In the genomic region with DNA sequence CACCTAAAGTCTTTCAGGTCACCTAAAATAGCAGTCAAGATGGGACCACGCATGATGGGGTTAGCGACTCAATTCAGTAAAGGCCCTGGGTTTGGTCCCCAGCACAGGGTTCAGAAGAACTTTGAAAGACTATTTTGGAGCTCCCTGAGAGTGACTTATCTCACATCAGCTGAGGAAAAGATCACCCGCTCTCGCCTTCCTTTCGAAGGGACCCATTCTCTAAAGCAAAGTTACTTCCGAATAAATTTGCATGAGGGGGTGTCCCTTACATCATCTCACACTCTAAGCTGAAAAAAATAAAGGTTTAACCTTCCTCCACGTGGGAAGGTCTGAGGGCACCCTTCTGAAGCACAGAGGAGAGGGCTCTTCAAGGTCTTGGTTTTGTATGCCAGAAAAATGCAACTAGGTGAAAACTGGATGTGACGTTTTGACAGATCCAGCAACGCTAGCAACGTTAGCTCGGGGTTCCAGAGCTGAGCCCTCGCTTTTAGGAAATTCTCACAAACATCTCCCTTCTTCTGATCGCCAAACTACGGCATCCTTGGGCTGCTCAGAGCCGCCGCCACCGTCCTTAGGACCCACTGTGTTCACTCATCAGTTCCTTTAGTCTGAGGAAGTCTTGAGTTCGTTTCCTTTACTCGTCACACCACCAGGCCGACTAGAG, we compare ENCODE assay signal across 8 mouse cellular contexts. TPM values are rescaled to one million over a fixed set of nuclear protein-coding genes. Genes with fewer than 3 reads are reported as not detected.
DNase-seq lines count a peak whose midpoint lies in the region; ATAC-seq and TF ChIP-seq lines count a peak whose summit lies in the region.
"Had no signal": no experiment of that assay in that cellular context is flagged by ENCODE, and none has a peak within 500 bp of the region (broad histone marks: within the 10 kb centered on the region; RNA-seq: fewer than 3 reads in every experiment).

No protein-coding gene starts in this region.

- 21% methylated on average over 20 of the region's 20 CpGs for WGBS in heart, postnatal 0 days
- WGBS in lung, postnatal 0 days = 16% methylated on average over 20 of the region's 20 CpGs
- 19% methylated on average over 20 of the region's 20 CpGs for WGBS in stomach, postnatal 0 days

- H3K27ac ChIP-seq in heart, postnatal 0 days (ENCODE audit: low read depth) = 0 out of 2 replicates have a peak overlapping the region, but pooled peaks have one; percentile 61
- H3K27ac ChIP-seq in lung, postnatal 0 days (ENCODE audit: low read length) = no peak overlapping the region
- H3K27ac ChIP-seq in stomach, postnatal 0 days (replicated peaks) = no peak overlapping the region

- peaks cover 52% of the 10 kb centered on the region for H3K27me3 ChIP-seq in E14TG2a.4 (ENCODE audit: insufficient read depth, low read length)
- peaks cover 46% of the 10 kb centered on the region for H3K27me3 ChIP-seq in heart, postnatal 0 days (ENCODE audit: control insufficient read depth, insufficient read depth, low read length)
- peaks cover 21% of the 10 kb centered on the region for H3K27me3 ChIP-seq in lung, postnatal 0 days (replicated peaks; ENCODE audit: insufficient read depth, low read length)
- peaks cover 8% of the 10 kb centered on the region for H3K27me3 ChIP-seq in stomach, postnatal 0 days (ENCODE audit: control insufficient read depth, insufficient read depth, low read length)

- H3K4me1 ChIP-seq in E14TG2a.4 (replicated peaks; ENCODE audit: low read depth, low read length) = peaks cover 14% of the 10 kb centered on the region
- peaks cover 6% of the 10 kb centered on the region; the same call in 1 of the 2 replicates for H3K4me1 ChIP-seq in heart, postnatal 0 days (ENCODE audit: control insufficient read depth, insufficient read depth)
- H3K4me1 ChIP-seq in lung, postnatal 0 days (ENCODE audit: insufficient read depth, low read depth, low read length) = peaks cover 8% of the 10 kb centered on the region; the same call in 1 of the 2 replicates
- no peaks in the 10 kb centered on the region for H3K4me1 ChIP-seq in stomach, postnatal 0 days (replicated peaks; ENCODE audit: control insufficient read depth, insufficient read depth)

- peak overlapping the region; percentile 62 for H3K4me2 ChIP-seq in heart, postnatal 0 days (ENCODE audit: low read depth, low read length)
- H3K4me2 ChIP-seq in lung, postnatal 0 days (replicated peaks; ENCODE audit: low read depth, low read length) = peak overlapping the region; percentile 59
- H3K4me2 ChIP-seq in stomach, postnatal 0 days (replicated peaks; ENCODE audit: low read depth) = peak overlapping the region; percentile 74

- no peak for ATAC-seq in heart, postnatal 0 days (ENCODE audit: insufficient read depth, low read depth)
- no peak for ATAC-seq in lung, postnatal 0 days
- no peak for ATAC-seq in stomach, postnatal 0 days (ENCODE audit: low FRiP score, low TSS enrichment)

- no peak for TF ChIP-seq CTCF in E14TG2a.4 (conservative IDR thresholded peaks at IDR 0.05; ENCODE audit: low read length)
- TF ChIP-seq CTCF in heart, postnatal 0 days (IDR thresholded peaks at IDR 0.05; ENCODE audit: low read depth) = no peak
- TF ChIP-seq CTCF in lung, postnatal 0 days (IDR thresholded peaks at IDR 0.05) = no peak
- no peak for TF ChIP-seq CTCF in stomach, postnatal 0 days (IDR thresholded peaks at IDR 0.05; ENCODE audit: low read depth)

- H3K4me3 ChIP-seq in E14TG2a.4 (replicated peaks; ENCODE audit: low read length) = peak overlapping the region; percentile 95
- peak overlapping the region; percentile 69 for H3K4me3 ChIP-seq in heart, postnatal 0 days (ENCODE audit: low read depth, low read length)
- H3K4me3 ChIP-seq in lung, postnatal 0 days (ENCODE audit: low read depth, low read length) = peak overlapping the region; percentile 60
- H3K4me3 ChIP-seq in stomach, postnatal 0 days (ENCODE audit: low read depth, low read length) = peak overlapping the region; percentile 73

- peak; percentile 85 for DNase-seq in CD4-positive, CD25-positive, alpha-beta regulatory T cell, adult 2 months (ENCODE audit: low read depth, low spot score)
- DNase-seq in heart, postnatal 0 days (ENCODE audit: low spot score) = no peak
- DNase-seq in lung, postnatal 0 days (ENCODE audit: low spot score) = no peak
- DNase-seq in stomach, postnatal 0 days (ENCODE audit: low spot score) = no peak
- no peak for DNase-seq in gastrocnemius, postnatal 36 days
- DNase-seq in cerebellum, postnatal 14 days = no peak

- no peak overlapping the region for H3K9ac ChIP-seq in heart, postnatal 0 days (replicated peaks; ENCODE audit: low read depth, low read length)
- H3K9ac ChIP-seq in lung, postnatal 0 days (replicated peaks; ENCODE audit: low read depth) = no peak overlapping the region
- H3K9ac ChIP-seq in stomach, postnatal 0 days (ENCODE audit: low read length) = no peak overlapping the region; the same call in 1 of the 2 replicates

- peaks cover 3% of the 10 kb centered on the region; the same call in 1 of the 2 replicates for H3K9me3 ChIP-seq in E14TG2a.4 (ENCODE audit: low read length)
- no peaks in the 10 kb centered on the region for H3K9me3 ChIP-seq in heart, postnatal 0 days (replicated peaks; ENCODE audit: control insufficient read depth, low read length)
- no peaks in the 10 kb centered on the region for H3K9me3 ChIP-seq in lung, postnatal 0 days (ENCODE audit: low read length)
- no peaks in the 10 kb centered on the region for H3K9me3 ChIP-seq in stomach, postnatal 0 days (ENCODE audit: control insufficient read depth, low read length)

- intact Hi-C loops in gastrocnemius, postnatal 36 days (cut with DNase I) = no loop called here

- no peaks in the 10 kb centered on the region for H3K36me3 ChIP-seq in E14TG2a.4 (ENCODE audit: insufficient read depth, low read length)
- no peaks in the 10 kb centered on the region for H3K36me3 ChIP-seq in heart, postnatal 0 days (replicated peaks; ENCODE audit: control insufficient read depth, insufficient read depth, low read length)
- no peaks in the 10 kb centered on the region for H3K36me3 ChIP-seq in lung, postnatal 0 days (ENCODE audit: insufficient read depth, low read length)
- no peaks in the 10 kb centered on the region for H3K36me3 ChIP-seq in stomach, postnatal 0 days (ENCODE audit: control insufficient read depth, insufficient read depth, low read length)

- no peak for TF ChIP-seq EP300 in heart, postnatal 0 days (IDR thresholded peaks at IDR 0.05; ENCODE audit: low read depth)
- TF ChIP-seq EP300 in lung, postnatal 0 days (IDR thresholded peaks at IDR 0.05) = no peak
- TF ChIP-seq EP300 in stomach, postnatal 0 days (optimal IDR thresholded peaks at IDR 0.05) = no peak

RNA-seq across cellular contexts. Expression of a gene that starts 0.5 kb away (rescaled TPM):
- total RNA-seq in heart, postnatal 0 days (2014; rRNA removed; ENCODE audit: low replicate concordance) = not detected in 2 replicates
- 0.14 and 0.23 TPM in 2 replicates for polyA plus RNA-seq in heart, postnatal 0 days (2015; fragmentation: Nextera tagmentation; extraction: Ambion mirVana)
- 0.10 and 0.21 TPM in 2 replicates for polyA plus RNA-seq in lung, postnatal 0 days (2015; fragmentation: Nextera tagmentation; extraction: Ambion mirVana)
- polyA plus RNA-seq in stomach, postnatal 0 days (2015; fragmentation: Nextera tagmentation; extraction: Ambion mirVana) = 0.10 and 0.16 TPM in 2 replicates
- total RNA-seq in gastrocnemius, postnatal 36 days (2021) = not detected
- total RNA-seq: hematopoietic stem cell, adult 5-6 weeks had no signal

RNA-seq across cellular contexts. Expression of a gene that starts 4.6 kb away (rescaled TPM):
- total RNA-seq in heart, postnatal 0 days (2014; rRNA removed; ENCODE audit: low replicate concordance) = 8.3 TPM in 1 of 2 replicates, not detected in the other
- polyA plus RNA-seq in heart, postnatal 0 days (2015; fragmentation: Nextera tagmentation; extraction: Ambion mirVana) = 0.15 TPM in 1 of 2 replicates, not detected in the other
- 0.20 and 0.43 TPM in 2 replicates for polyA plus RNA-seq in lung, postnatal 0 days (2015; fragmentation: Nextera tagmentation; extraction: Ambion mirVana)
- polyA plus RNA-seq in stomach, postnatal 0 days (2015; fragmentation: Nextera tagmentation; extraction: Ambion mirVana) = 0.15 and 0.19 TPM in 2 replicates
- 1 to 10 TPM in 1 of 2 experiments, not detected in 1; 1.3 TPM for total RNA-seq in gastrocnemius, postnatal 36 days (2021)

RNA-seq across cellular contexts. Expression of a gene that starts 36.7 kb away (rescaled TPM):
- total RNA-seq in heart, postnatal 0 days (2014; rRNA removed; ENCODE audit: low replicate concordance) = 36.1 and 44.8 TPM in 2 replicates
- polyA plus RNA-seq in heart, postnatal 0 days (2015; fragmentation: Nextera tagmentation; extraction: Ambion mirVana) = 49.4 and 50.2 TPM in 2 replicates
- 43.7 and 45.3 TPM in 2 replicates for polyA plus RNA-seq in lung, postnatal 0 days (2015; fragmentation: Nextera tagmentation; extraction: Ambion mirVana)
- 31.1 TPM in 2 replicates for polyA plus RNA-seq in stomach, postnatal 0 days (2015; fragmentation: Nextera tagmentation; extraction: Ambion mirVana)
- 10 to 100 TPM; 20.9 to 24.0 TPM for total RNA-seq in gastrocnemius, postnatal 36 days (2021)

RNA-seq across cellular contexts. Expression of a gene that starts 47.6 kb away (rescaled TPM):
- not detected in 2 replicates for total RNA-seq in heart, postnatal 0 days (2014; rRNA removed; ENCODE audit: low replicate concordance)
- polyA plus RNA-seq in heart, postnatal 0 days (2015; fragmentation: Nextera tagmentation; extraction: Ambion mirVana) = not detected in 2 replicates
- not detected in 2 replicates for polyA plus RNA-seq in lung, postnatal 0 days (2015; fragmentation: Nextera tagmentation; extraction: Ambion mirVana)
- polyA plus RNA-seq in stomach, postnatal 0 days (2015; fragmentation: Nextera tagmentation; extraction: Ambion mirVana) = not detected in 2 replicates
- total RNA-seq in gastrocnemius, postnatal 36 days (2021) = not detected
- total RNA-seq: hematopoietic stem cell, adult 5-6 weeks had no signal
